Mouse (Mus musculus) kidney, postnatal 14 days (tissue): Measurements from ENCODE around the gene Cnp.
"Not testable (repeated sequence)": the region's sequence is repeated elsewhere in the genome, so short reads cannot be mapped to it uniquely, and the experiment has no call there.

ENCODE experiments used
- DNase-seq: peaks from one replicate; pipeline ENCODE4 v3.0.0; 2022; ENCODE audit warnings: mixed read lengths

The Cnp gene

GRCm38 (mm10) chr11:100574708-100575483 lies at the start of gene Cnp:
Gene Cnp, plus strand, starts transcription at chr11:100574904.
- DNase-seq: peak; percentile 89

DNA sequence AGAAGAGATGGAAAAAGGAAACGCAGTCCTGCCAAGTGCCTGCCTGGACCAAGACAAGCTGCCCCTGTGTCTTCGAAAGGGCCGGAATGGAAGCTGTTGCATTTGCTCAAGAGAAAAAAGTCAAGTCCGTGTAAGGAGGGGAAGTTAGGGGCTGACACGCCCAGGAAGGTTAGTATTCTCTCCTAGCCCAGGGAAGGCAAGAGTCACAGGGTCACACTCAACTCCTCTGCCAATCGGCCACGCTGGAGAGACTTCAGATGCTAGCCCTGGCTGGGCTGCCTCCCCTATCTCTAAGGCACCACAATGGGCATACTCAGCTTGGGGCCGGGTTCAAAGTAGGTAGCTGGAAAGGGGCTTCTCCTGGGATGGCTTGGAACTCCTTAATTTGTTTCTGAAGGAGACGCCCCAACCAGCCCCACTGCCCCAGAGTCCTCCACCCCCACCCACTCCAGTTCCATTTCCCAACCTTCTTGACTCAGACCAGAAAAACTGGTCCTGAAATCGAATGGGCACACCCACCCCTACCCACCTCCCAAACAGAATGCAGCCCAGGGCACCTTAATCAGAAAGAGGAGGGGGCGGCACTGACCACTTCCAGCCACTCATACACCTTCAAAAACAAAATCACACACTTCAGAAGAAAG lies 49.6 kb upstream of the Cnp start:
- no peak for DNase-seq

GRCm38 (mm10) chr11:100526052-100526816 lies 48.5 kb upstream of the Cnp start:
- no peak for DNase-seq

- DNase-seq: peak; percentile 75
Measured at GRCm38 (mm10) chr11:100527066-100527457, 47.6 kb upstream of the Cnp start.

- DNase-seq: peak; percentile 99
Measured at GRCm38 (mm10) chr11:100527458-100528374, 47.0 kb upstream of the Cnp start, which contains the start of gene Acly. Gene Acly, minus strand, starts transcription at chr11:100528000.

DNA sequence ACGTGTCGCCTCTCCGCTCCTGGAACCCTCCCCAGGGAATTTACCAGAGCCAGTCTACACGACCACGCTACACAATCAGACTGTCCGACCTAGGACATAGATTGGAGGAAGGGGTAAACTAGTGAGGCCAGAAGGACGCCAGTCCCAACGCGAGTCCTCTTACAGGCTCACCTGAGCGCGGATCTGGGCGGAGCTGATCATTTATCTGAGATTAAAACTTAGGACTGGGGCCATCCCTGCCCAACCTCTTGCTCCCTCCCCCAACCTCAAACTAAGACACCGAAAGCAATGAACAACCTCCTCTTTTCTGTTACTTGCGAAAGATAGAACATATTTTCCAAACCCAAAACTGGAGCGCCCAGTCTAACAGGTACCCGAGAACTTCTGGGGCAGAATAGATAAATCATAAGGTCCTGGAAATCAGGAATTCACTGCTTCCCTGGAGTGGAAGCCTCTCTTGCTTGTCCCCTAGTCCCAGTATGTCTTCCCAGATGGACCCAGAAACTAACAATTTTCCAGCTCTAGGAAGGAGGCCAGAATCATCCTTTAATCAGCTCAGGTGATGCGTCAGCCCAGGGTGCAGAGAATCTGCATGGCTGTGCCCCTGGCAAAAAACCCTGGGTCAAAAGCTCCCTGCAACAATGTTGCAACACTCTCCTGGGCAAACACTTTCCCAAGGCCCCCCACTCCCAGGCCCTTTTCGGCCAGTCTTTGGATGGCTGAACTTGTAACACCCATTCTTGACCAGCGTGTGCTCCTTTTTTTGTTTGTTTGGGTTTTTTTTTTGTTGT lies 46.1 kb upstream of the Cnp start:
- DNase-seq: no peak

DNA sequence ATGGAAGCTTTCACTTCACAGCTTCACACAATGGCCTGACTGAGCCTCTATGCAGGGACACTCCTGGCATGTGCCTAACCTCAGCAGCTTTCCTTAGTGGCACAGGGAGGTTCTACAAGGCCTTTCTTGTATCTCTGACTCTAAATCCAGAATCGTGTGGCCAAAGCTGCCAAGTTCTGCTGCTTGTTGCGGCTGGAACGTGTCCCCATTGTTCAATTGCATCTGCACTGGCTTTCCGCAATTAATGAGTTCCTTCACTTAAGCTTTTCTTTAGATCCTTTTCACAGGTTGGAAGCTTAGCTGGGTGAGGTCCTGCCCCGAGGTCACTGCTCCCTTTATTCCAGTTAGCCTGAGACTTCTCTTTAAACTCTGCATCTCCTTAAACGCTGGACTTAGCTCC lies 40.8 kb upstream of the Cnp start:
- DNase-seq: no peak

- not testable (repeated sequence) for DNase-seq
Measured at GRCm38 (mm10) chr11:100534411-100534810, 40.3 kb upstream of the Cnp start.

- not testable (repeated sequence) for DNase-seq
Measured at GRCm38 (mm10) chr11:100534821-100535220, 39.9 kb upstream of the Cnp start.

GRCm38 (mm10) chr11:100535996-100536395 lies 38.7 kb upstream of the Cnp start:
- no peak for DNase-seq

GRCm38 (mm10) chr11:100536466-100536865 lies 38.2 kb upstream of the Cnp start:
- DNase-seq: no peak

- no peak for DNase-seq
Measured at GRCm38 (mm10) chr11:100540966-100541365, 33.7 kb upstream of the Cnp start.

GRCm38 (mm10) chr11:100541577-100541976 lies 33.1 kb upstream of the Cnp start:
- DNase-seq: no peak

DNA sequence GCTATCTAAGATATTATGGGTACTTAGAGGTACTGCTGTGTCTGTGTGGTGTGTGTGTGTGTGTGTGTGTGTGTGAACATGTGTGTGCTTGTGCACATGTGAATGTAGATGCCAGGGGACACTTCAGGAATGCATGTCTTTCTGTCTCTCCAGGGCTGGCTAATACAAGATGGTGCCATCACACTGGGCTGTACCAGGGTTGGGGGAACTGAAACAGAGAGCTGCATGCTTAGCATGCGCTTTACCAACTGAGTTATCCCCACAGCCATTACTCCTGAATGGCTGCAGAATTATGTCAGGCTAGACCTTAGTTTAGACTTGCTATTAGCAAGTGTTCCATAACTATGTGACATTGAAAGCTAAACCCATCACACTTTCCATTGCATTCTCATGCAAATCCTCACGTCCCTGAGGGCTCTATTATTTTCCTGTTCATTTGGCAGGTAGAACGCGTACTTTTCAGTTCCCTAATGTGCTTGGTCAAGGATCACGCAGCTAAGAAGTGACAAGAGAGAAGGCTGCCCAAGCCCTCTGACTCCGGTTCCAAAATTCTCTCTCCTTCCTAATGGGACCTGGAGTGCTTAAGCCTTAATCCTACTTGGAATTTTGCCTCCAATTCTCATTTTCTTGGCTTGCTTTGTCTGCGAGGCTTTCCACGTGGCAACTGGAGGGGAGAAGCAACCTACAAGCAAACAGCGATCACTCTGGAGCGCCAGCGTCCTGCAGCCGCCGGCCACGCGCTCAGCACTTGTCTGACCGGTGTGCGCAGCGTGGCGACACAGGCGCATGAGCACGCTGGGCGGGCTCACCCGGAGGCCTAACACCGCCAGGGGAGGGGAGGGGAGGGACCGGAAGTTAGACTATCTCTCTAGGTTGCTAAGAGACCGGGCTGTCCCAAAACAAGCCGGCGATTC lies 29.6 kb upstream of the Cnp start, which contains the start of gene Ttc25:
Ttc25 (plus strand) TSS at position 776 of the 914 bp plus-strand sequence.
- DNase-seq: peak; percentile 93

DNA sequence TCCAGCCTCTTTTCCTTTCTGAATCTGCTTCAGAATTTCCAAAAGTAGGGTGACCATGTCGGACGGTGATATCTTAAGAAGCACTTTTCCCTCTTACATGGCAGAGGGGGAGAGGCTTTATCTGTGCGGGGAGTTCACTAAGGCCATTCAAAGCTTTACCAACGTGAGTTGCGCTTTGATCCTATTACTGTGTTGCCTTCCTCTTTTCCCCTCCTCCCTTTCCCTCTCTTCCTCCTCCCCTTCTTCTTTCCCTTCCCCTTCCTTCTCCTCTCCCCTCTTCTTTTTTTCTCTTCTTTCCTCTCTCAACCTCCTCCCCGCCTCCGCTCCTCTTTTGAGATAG lies 29.0 kb upstream of the Cnp start:
- DNase-seq: no peak

- DNase-seq: no peak
Measured at GRCm38 (mm10) chr11:100546955-100547354, 27.7 kb upstream of the Cnp start.

DNA sequence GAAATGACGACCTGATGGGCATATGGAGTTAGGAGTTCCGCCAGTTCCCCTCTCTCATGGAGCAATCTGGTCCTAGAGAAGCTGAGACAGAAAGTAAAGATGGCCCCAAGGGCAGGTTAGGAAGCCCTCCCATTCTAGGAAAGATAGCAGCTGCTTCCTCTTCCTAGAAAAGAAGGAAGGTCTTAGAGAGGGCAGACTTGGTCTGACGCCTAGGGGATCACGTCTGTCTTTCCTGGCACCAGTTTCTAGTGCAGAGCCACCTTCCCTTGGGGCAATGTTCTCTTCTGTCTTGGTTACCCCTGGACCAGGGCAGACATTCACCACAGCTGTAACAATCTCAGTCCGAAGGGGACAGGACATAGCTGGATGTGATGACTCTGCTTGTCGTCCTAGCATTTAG lies 26.6 kb upstream of the Cnp start:
- no peak for DNase-seq

DNA sequence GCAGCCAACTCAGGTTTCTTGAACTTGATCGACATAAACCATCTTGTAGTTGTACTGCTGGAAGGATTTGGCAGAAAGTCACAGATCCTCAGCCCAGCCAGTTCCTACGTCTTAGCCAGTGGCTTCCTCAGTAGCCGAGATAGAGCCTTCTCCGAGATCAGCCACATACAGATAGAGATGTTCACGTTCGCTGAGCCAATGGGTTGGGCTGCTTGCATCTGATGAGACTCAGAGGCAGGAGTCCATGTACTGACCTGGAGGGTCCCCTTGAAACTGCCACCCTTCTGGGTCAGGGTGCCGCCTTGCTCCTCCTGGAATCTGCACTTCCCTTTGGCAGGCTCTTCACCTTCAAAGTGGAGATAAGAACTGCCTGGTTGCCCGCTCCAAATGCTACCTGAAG lies 25.2 kb upstream of the Cnp start:
- no peak for DNase-seq

- DNase-seq: no peak
Measured at GRCm38 (mm10) chr11:100550101-100550500, 24.6 kb upstream of the Cnp start.

GRCm38 (mm10) chr11:100552842-100553241 lies 21.9 kb upstream of the Cnp start:
- DNase-seq: no peak

- peak; percentile 76 for DNase-seq
Measured at GRCm38 (mm10) chr11:100555583-100555982, 19.1 kb upstream of the Cnp start.
